Mouse (Mus musculus) hindbrain, postnatal 0 days (tissue): ENCODE measurements around the gene Macrod2. TPM values are rescaled to one million over a fixed set of nuclear protein-coding genes. Genes with fewer than 3 reads are reported as not detected.

Experiments
- ATAC-seq: fragments of 200-750 bp; cut with Nextera tagmentation; 2 replicates; pipeline ENCODE4 v1.8.0; 2017; ENCODE audit warnings: mild to moderate bottlenecking, moderate TSS enrichment, moderate library complexity
- DNase-seq: peaks from one replicate; pipeline ENCODE4 v3.0.0-alpha.2; 2015; ENCODE audit warnings: low spot score
- H3K27ac ChIP-seq: fragments of 300-500 bp; sonication (generic); 2 replicates; pipeline ENCODE4 v1.5.1; 2014; ENCODE audit warnings: mild to moderate bottlenecking
- H3K27me3 ChIP-seq: fragments of 300-500 bp; sonication (generic); 2 replicates; pipeline ENCODE4 v1.6.1; 2014; ENCODE audit warnings: low read length, mixed read lengths; ENCODE audit not compliant: insufficient read depth
- H3K36me3 ChIP-seq: fragments of 300-500 bp; sonication (generic); 2 replicates; pipeline ENCODE4 v1.6.1; 2014; ENCODE audit warnings: low read length, mixed read lengths; ENCODE audit not compliant: insufficient read depth
- H3K4me1 ChIP-seq: fragments of 300-500 bp; sonication (generic); 2 replicates; pipeline ENCODE4 v1.6.1; 2014; ENCODE audit warnings: antibody characterized with exemption, low read length, mixed read lengths; ENCODE audit not compliant: insufficient read depth
- H3K4me2 ChIP-seq: fragments of 300-500 bp; sonication (generic); 2 replicates; pipeline ENCODE4 v1.6.1; 2014; ENCODE audit warnings: low read depth, mild to moderate bottlenecking, low read length, moderate library complexity, mixed read lengths
- H3K4me3 ChIP-seq: fragments of 300-500 bp; sonication (generic); 2 replicates; pipeline ENCODE4 v1.5.1; 2014; ENCODE audit warnings: low read length
- H3K9ac ChIP-seq: fragments of 300-500 bp; sonication (generic); replicated peaks from 2 replicates; pipeline ENCODE4 v1.6.1; 2014; ENCODE audit warnings: mild to moderate bottlenecking, low read length, moderate library complexity, mixed read lengths
- H3K9me3 ChIP-seq: fragments of 300-500 bp; sonication (generic); 2 replicates; pipeline ENCODE4 v1.6.1; 2016; ENCODE audit warnings: low read length, mixed read lengths
- CTCF ChIP-seq: IDR thresholded peaks from 2 replicates; pipeline ENCODE4 v1.5.1; 2016; ENCODE audit warnings: antibody characterized with exemption, control low read depth, low read depth
- WGBS: fragments of 180-500 bp; shearing (Covaris S2); extraction: QIAGEN DNeasy Blood & Tissue Kit; methylation state at CpG from one replicate; pipeline ENCODE4 v1.1.7; 2014; 5-methylcytosine and 5-hydroxymethylcytosine counted together
- polyA plus RNA-seq: library from polyadenylated mRNA; unstranded; fragments of >200 nt; fragmentation: Nextera tagmentation; extraction: Ambion mirVana; gene quantifications from 2 replicates; pipeline ENCODE4 v1.2.1, GENCODE M21; 2015
- total RNA-seq: library from RNA; depleted of rRNA; stranded (reverse); fragments of >200 nt; gene quantifications from 2 replicates; pipeline ENCODE4 v1.2.3, GENCODE M21; 2014

Macrod2 gene
- total and polyA plus RNA-seq, 2 experiments from 2014 or later = 18.3 to 60.0 TPM

DNA sequence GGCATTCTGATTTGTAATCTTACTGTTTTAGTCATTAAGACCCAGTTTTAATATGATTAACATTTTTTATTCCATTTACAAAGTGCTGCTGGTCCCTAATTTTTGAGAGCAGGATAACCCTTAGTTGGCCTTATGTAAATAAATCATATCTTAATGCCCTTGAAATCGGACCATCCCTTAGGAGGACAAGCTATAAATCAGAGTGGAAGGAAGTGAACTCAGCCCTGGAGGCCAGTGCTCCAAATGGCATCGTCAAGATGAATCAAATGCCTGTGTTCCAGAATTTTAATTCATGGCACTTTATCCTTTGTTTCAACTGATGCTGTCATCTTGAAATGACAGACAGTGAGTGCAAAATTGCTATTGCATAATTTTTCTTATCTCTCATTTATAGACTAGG, 1046.8 kb downstream of the Macrod2 start:
- Histone ChIP-seq H3K9me3 (no peaks in the 10 kb centered on the region), H3K27ac (no peak overlapping the region), H3K4me3 (no peak overlapping the region), H3K36me3 (no peaks in the 10 kb centered on the region), H3K9ac (no peak overlapping the region), H3K27me3 (no peaks in the 10 kb centered on the region), H3K4me1 (no peaks in the 10 kb centered on the region), H3K4me2 (no peak overlapping the region)
- ATAC-seq = no peak
- no peak for TF ChIP-seq CTCF
- 56% methylated on average over 2 of the region's 2 CpGs for WGBS
- DNase-seq = no peak

- Histone ChIP-seq H3K9me3 (no peaks in the 10 kb centered on the region), H3K4me3 (no peak overlapping the region), H3K4me1 (no peaks in the 10 kb centered on the region), H3K4me2 (no peak overlapping the region), H3K36me3 (no peaks in the 10 kb centered on the region), H3K27ac (no peak overlapping the region), H3K9ac (no peak overlapping the region), H3K27me3 (no peaks in the 10 kb centered on the region)
- 56% methylated on average over 2 of the region's 2 CpGs for WGBS
- no peak for TF ChIP-seq CTCF
- DNase-seq (peak; percentile 12), ATAC-seq (0 out of 2 replicates have a peak, but pooled peaks have one; percentile 15)
Observed at GRCm38 (mm10) chr2:141449078-141449680, 1054.1 kb downstream of the Macrod2 start.

DNA sequence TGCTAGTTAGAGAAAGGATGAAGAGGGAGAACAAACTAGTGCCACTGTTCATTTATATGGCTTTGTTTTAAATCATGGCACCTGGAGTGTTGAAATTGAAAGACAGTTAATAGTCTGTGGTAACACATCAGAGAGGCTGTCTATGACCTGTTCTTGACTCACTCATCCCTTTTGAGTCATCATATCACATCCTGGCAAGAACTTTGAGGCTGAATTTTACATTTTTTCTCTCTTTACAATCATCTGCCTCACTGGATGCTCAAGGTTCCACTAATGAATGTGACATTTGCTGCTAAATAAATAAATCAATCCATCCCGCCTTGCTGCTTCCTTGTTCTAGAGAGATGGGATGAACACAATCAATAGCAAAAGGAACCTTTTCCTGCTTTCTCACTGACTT, 1068.8 kb downstream of the Macrod2 start:
- no peaks in the 10 kb centered on the region for H3K27me3 ChIP-seq
- WGBS = 100% methylated on average over 1 of the region's 1 CpGs
- H3K4me1 ChIP-seq = no peaks in the 10 kb centered on the region
- H3K9ac ChIP-seq = no peak overlapping the region
- ATAC-seq (no peak), DNase-seq (no peak)
- TF ChIP-seq CTCF = no peak
- no peaks in the 10 kb centered on the region for H3K9me3 ChIP-seq
- no peak overlapping the region for H3K27ac ChIP-seq
- H3K4me3 ChIP-seq = no peak overlapping the region
- no peaks in the 10 kb centered on the region for H3K36me3 ChIP-seq
- no peak overlapping the region for H3K4me2 ChIP-seq

DNA sequence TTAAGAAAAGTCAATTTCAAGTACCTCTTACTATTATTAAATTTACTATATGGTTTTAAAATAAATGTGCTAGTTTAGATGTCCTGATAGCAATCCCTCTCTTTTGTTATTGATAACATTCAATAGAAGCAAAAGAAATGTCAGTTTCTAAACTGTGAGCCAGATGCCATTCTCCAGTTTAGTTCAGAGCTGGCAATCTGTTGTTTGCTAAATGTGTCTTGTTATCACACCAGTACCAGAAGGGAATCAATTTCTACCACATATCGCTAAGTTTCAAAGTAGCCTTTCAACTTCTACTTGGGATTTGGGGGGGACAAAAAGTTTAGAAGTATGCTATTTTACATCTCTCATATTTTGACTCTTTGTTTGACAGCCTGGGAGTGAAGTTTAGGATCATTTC, 1077.7 kb downstream of the Macrod2 start:
- H3K9ac ChIP-seq = no peak overlapping the region
- no peaks in the 10 kb centered on the region for H3K27me3 ChIP-seq
- no peaks in the 10 kb centered on the region for H3K4me1 ChIP-seq
- no peak for TF ChIP-seq CTCF
- 98% methylated on average over 1 of the region's 1 CpGs for WGBS
- no peak for ATAC-seq
- no peak overlapping the region for H3K4me3 ChIP-seq
- H3K9me3 ChIP-seq = no peaks in the 10 kb centered on the region
- no peak for DNase-seq
- no peaks in the 10 kb centered on the region for H3K36me3 ChIP-seq
- H3K27ac ChIP-seq = no peak overlapping the region
- H3K4me2 ChIP-seq = no peak overlapping the region

GRCm38 (mm10) chr2:141477585-141477984, 1082.5 kb downstream of the Macrod2 start:
- H3K9me3 ChIP-seq = no peaks in the 10 kb centered on the region
- WGBS = 72% methylated on average over 3 of the region's 3 CpGs
- no peak overlapping the region for H3K27ac ChIP-seq
- H3K36me3 ChIP-seq = no peaks in the 10 kb centered on the region
- ATAC-seq (no peak), DNase-seq (no peak)
- no peaks in the 10 kb centered on the region for H3K4me1 ChIP-seq
- no peak overlapping the region for H3K4me2 ChIP-seq
- H3K4me3 ChIP-seq = no peak overlapping the region
- no peaks in the 10 kb centered on the region for H3K27me3 ChIP-seq
- H3K9ac ChIP-seq = no peak overlapping the region
- no peak for TF ChIP-seq CTCF

- Histone ChIP-seq H3K4me3 (no peak overlapping the region), H3K4me2 (no peak overlapping the region), H3K4me1 (no peaks in the 10 kb centered on the region), H3K36me3 (no peaks in the 10 kb centered on the region), H3K9ac (no peak overlapping the region), H3K27ac (no peak overlapping the region), H3K9me3 (no peaks in the 10 kb centered on the region), H3K27me3 (no peaks in the 10 kb centered on the region)
- TF ChIP-seq CTCF = no peak
- no peak for DNase-seq
- no peak for ATAC-seq
- 39% methylated on average over 3 of the region's 3 CpGs for WGBS
Observed at GRCm38 (mm10) chr2:141490518-141490917, 1095.4 kb downstream of the Macrod2 start.

DNA sequence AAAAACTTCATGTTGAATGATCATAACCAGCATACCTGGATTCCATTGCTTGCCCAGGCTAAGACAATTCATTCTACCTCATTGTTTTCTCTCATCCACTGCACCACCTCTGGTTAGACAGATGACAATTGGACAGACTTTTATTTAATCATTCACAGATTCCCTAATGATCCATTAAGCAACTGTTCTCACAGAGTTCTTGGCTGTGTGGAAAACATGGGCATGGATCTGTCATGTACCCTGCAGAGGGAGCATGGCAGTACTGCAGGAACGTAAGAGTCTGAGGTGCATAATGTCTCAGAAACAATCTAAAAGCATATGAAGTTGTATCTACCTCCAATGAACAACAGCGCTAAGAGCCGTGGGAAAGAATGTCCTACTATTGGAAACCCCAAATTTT, 1110.3 kb downstream of the Macrod2 start:
- no peaks in the 10 kb centered on the region for H3K36me3 ChIP-seq
- TF ChIP-seq CTCF = no peak
- no peaks in the 10 kb centered on the region for H3K9me3 ChIP-seq
- WGBS = 91% methylated on average over 3 of the region's 3 CpGs
- no peak overlapping the region for H3K27ac ChIP-seq
- ATAC-seq (no peak), DNase-seq (no peak)
- H3K4me2 ChIP-seq = no peak overlapping the region
- H3K4me1 ChIP-seq = no peaks in the 10 kb centered on the region
- H3K9ac ChIP-seq = no peak overlapping the region
- no peaks in the 10 kb centered on the region for H3K27me3 ChIP-seq
- no peak overlapping the region for H3K4me3 ChIP-seq
